Mouse (Mus musculus): ENCODE measurements around the gene Ppm1h. TPM values are rescaled to one million over a fixed set of nuclear protein-coding genes. Genes with fewer than 3 reads are reported as not detected.

Gene Ppm1h
- total and polyA plus RNA-seq, 3 experiments: 1.2 to 1.3 (median 1.3) TPM

- Histone ChIP-seq H3K9me3 (replicated peaks; ENCODE audit: low read length) (no peaks in the 10 kb centered on the region), H3K27me3 (replicated peaks) (no peaks in the 10 kb centered on the region), H3K79me2 (replicated peaks; ENCODE audit: control insufficient read depth, extremely low read depth, insufficient read depth, poor library complexity, severe bottlenecking) (no peaks in the 10 kb centered on the region), H3K27ac (ENCODE audit: insufficient read depth, low read depth) (no peak overlapping the region), H3K4me2 (ENCODE audit: insufficient read depth, low read depth, poor library complexity, severe bottlenecking) (no peak overlapping the region), H3K36me3 (replicated peaks in 1 of 2; ENCODE audit: control insufficient read depth in 1 of 2, insufficient read depth in 1 of 2, low read length in 1 of 2) (no peaks in the 10 kb centered on the region), H3K4me1 (ENCODE audit: control insufficient read depth in 1 of 2, insufficient read depth in 2 of 2) (peaks cover 0 to 8% of the 10 kb centered on the region in 2 experiments; a peak in 2 of 4 replicates), H3K4me3 (replicated peaks in 1 of 3; ENCODE audit: low read depth in 2 of 3, low read length in 2 of 3, poor library complexity in 1 of 3) (no peak overlapping the region), H3K9ac (ENCODE audit: insufficient read depth, low read depth) (no peak overlapping the region)
- TF ChIP-seq ZKSCAN1 (IDR thresholded peaks at IDR 0.05; ENCODE audit: borderline replicate concordance, low read depth, low read length) (no peak), MEF2A (IDR thresholded peaks at IDR 0.05; ENCODE audit: borderline replicate concordance, low read depth, low read length) (no peak), SMC3 (IDR thresholded peaks at IDR 0.05; ENCODE audit: low read depth, low read length) (no peak), ZMIZ1 (IDR thresholded peaks at IDR 0.05; ENCODE audit: low read depth, low read length) (no peak), CTCF (conservative IDR thresholded peaks at IDR 0.05 in 1 of 2, IDR thresholded peaks at IDR 0.05 in 1 of 2; ENCODE audit: low read depth in 2 of 2, low read length in 2 of 2) (no peak), ELF1 (IDR thresholded peaks at IDR 0.05; ENCODE audit: low read depth, low read length) (no peak), SIN3A (IDR thresholded peaks at IDR 0.05; ENCODE audit: low read length) (no peak)
- dilution Hi-C loops (cut with MboI; ENCODE audit: extremely low pct_ligation_motif_present, extremely low pct_unique_long_range_greater_than_20kb, low sequenced_read_pairs) (no loop called here), in situ Hi-C loops (cut with MboI; ENCODE audit: low pct_ligation_motif_present, low pct_unique_long_range_greater_than_20kb, low sequenced_read_pairs) (no loop called here)
- DNase-seq (ENCODE audit: extremely low read depth): no peak
Measured at GRCm38 (mm10) chr10:122918754-122919153, 240.2 kb downstream of the Ppm1h start.

GRCm38 (mm10) chr10:122919416-122919815, 240.9 kb downstream of the Ppm1h start:
- H3K4me1 ChIP-seq (ENCODE audit: control insufficient read depth in 1 of 2, insufficient read depth in 2 of 2): peaks cover 0 to 8% of the 10 kb centered on the region in 2 experiments; a peak in 2 of 4 replicates
- H3K9ac ChIP-seq (ENCODE audit: insufficient read depth, low read depth): no peak overlapping the region
- TF ChIP-seq ZC3H11A (IDR thresholded peaks at IDR 0.05; ENCODE audit: low read depth, low read length) (no peak), SIN3A (IDR thresholded peaks at IDR 0.05; ENCODE audit: low read length) (no peak), E2F4 (IDR thresholded peaks at IDR 0.05; ENCODE audit: insufficient replicate concordance, low read depth, low read length) (no peak), EP300 (IDR thresholded peaks at IDR 0.05; ENCODE audit: low read length) (no peak), MAFK (IDR thresholded peaks at IDR 0.05; ENCODE audit: insufficient replicate concordance, low read length) (no peak), ETS1 (conservative IDR thresholded peaks at IDR 0.05; ENCODE audit: low read depth, low read length) (no peak), KAT2A (IDR thresholded peaks at IDR 0.05; ENCODE audit: insufficient replicate concordance, low read length) (no peak), BHLHE40 (IDR thresholded peaks at IDR 0.05; ENCODE audit: low read depth, low read length) (no peak), UBTF (IDR thresholded peaks at IDR 0.05; ENCODE audit: low read depth, low read length) (no peak), NRF1 (IDR thresholded peaks at IDR 0.05; ENCODE audit: low read depth, low read length) (no peak), RCOR1 (conservative IDR thresholded peaks at IDR 0.05; ENCODE audit: low read depth, low read length) (no peak), HCFC1 (IDR thresholded peaks at IDR 0.05; ENCODE audit: low read depth, low read length) (no peak), JUN (IDR thresholded peaks at IDR 0.05; ENCODE audit: insufficient read depth, low read depth, low read length) (no peak), SMC3 (IDR thresholded peaks at IDR 0.05; ENCODE audit: low read depth, low read length) (no peak), ZNF384 (IDR thresholded peaks at IDR 0.05; ENCODE audit: low read depth, low read length) (no peak), TBP (conservative IDR thresholded peaks at IDR 0.05; ENCODE audit: low read depth, low read length) (no peak), USF2 (conservative IDR thresholded peaks at IDR 0.05; ENCODE audit: low read depth, low read length) (no peak), CHD2 (IDR thresholded peaks at IDR 0.05; ENCODE audit: low read length) (no peak)
- H3K27me3 ChIP-seq (replicated peaks): no peaks in the 10 kb centered on the region
- H3K27ac ChIP-seq (ENCODE audit: insufficient read depth, low read depth): no peak overlapping the region
- dilution Hi-C loops (cut with MboI; ENCODE audit: extremely low pct_ligation_motif_present, extremely low pct_unique_long_range_greater_than_20kb, low sequenced_read_pairs) (no loop called here), in situ Hi-C loops (cut with MboI; ENCODE audit: low pct_ligation_motif_present, low pct_unique_long_range_greater_than_20kb, low sequenced_read_pairs) (no loop called here)
- no peaks in the 10 kb centered on the region for H3K9me3 ChIP-seq (replicated peaks; ENCODE audit: low read length)
- H3K4me2 ChIP-seq (ENCODE audit: insufficient read depth, low read depth, poor library complexity, severe bottlenecking): no peak overlapping the region
- H3K36me3 ChIP-seq (replicated peaks in 1 of 2; ENCODE audit: control insufficient read depth in 1 of 2, insufficient read depth in 1 of 2, low read length in 1 of 2): no peaks in the 10 kb centered on the region
- no peak for DNase-seq (ENCODE audit: extremely low read depth)
- H3K79me2 ChIP-seq (replicated peaks; ENCODE audit: control insufficient read depth, extremely low read depth, insufficient read depth, poor library complexity, severe bottlenecking): no peaks in the 10 kb centered on the region
- H3K4me3 ChIP-seq (replicated peaks in 1 of 3; ENCODE audit: low read depth in 2 of 3, low read length in 2 of 3, poor library complexity in 1 of 3): no peak overlapping the region
